Mouse (Mus musculus): ENCODE measurements around the gene Gm3415. TPM values are rescaled to one million over a fixed set of nuclear protein-coding genes. Genes with fewer than 3 reads are reported as not detected.
"Not testable (repeated sequence)": the region's sequence is repeated elsewhere in the genome, so short reads cannot be mapped to it uniquely, and the experiment has no call there.

The Gm3415 gene
- polyA plus RNA-seq (2012; fragmentation: generic; extraction: Trizol): not detected
- long read RNA-seq, experiment 1: 0 reads
- long read RNA-seq, experiment 2: 0 reads

GRCm38 (mm10) chr5:146555836-146556235 lies at the start of gene Gm3415:
TSS of gene Gm3415 (plus strand) at chr5:146556136.
- H3K4me3 ChIP-seq (ENCODE audit: insufficient read depth, poor library complexity, severe bottlenecking); H3ac ChIP-seq (ENCODE audit: control insufficient read depth, insufficient read length, low read depth); H3K36me3 ChIP-seq (ENCODE audit: control insufficient read depth, insufficient read depth); H3K27me3 ChIP-seq (ENCODE audit: control insufficient read depth, insufficient read depth, insufficient read length); H3K79me2 ChIP-seq (ENCODE audit: control insufficient read depth, insufficient read depth); H3K79me3 ChIP-seq (ENCODE audit: low read depth): not testable (repeated sequence)

GRCm38 (mm10) chr5:146513823-146514222 lies 42.1 kb upstream of the Gm3415 start, which contains the start of gene Gm3402:
TSS of gene Gm3402 (plus strand) at chr5:146514123.
- H3ac ChIP-seq (ENCODE audit: control insufficient read depth, insufficient read length, low read depth); H3K4me3 ChIP-seq (ENCODE audit: insufficient read depth, poor library complexity, severe bottlenecking); H3K36me3 ChIP-seq (ENCODE audit: control insufficient read depth, insufficient read depth); H3K79me3 ChIP-seq (ENCODE audit: low read depth); H3K79me2 ChIP-seq (ENCODE audit: control insufficient read depth, insufficient read depth); H3K27me3 ChIP-seq (ENCODE audit: control insufficient read depth, insufficient read depth, insufficient read length): not testable (repeated sequence)

- H3K79me3 ChIP-seq (ENCODE audit: low read depth); H3K27me3 ChIP-seq (ENCODE audit: control insufficient read depth, insufficient read depth, insufficient read length); H3K36me3 ChIP-seq (ENCODE audit: control insufficient read depth, insufficient read depth); H3ac ChIP-seq (ENCODE audit: control insufficient read depth, insufficient read length, low read depth); H3K79me2 ChIP-seq (ENCODE audit: control insufficient read depth, insufficient read depth); H3K4me3 ChIP-seq (ENCODE audit: insufficient read depth, poor library complexity, severe bottlenecking): not testable (repeated sequence)
Observed at GRCm38 (mm10) chr5:146525501-146525900, 30.4 kb upstream of the Gm3415 start, which contains the start of gene Gm3404. TSS of gene Gm3404 (plus strand) at chr5:146525801.

- H3K79me2 ChIP-seq (ENCODE audit: control insufficient read depth, insufficient read depth); H3K4me3 ChIP-seq (ENCODE audit: insufficient read depth, poor library complexity, severe bottlenecking); H3K79me3 ChIP-seq (ENCODE audit: low read depth); H3K27me3 ChIP-seq (ENCODE audit: control insufficient read depth, insufficient read depth, insufficient read length); H3ac ChIP-seq (ENCODE audit: control insufficient read depth, insufficient read length, low read depth); H3K36me3 ChIP-seq (ENCODE audit: control insufficient read depth, insufficient read depth): not testable (repeated sequence)
Observed at GRCm38 (mm10) chr5:146537347-146537746, 18.6 kb upstream of the Gm3415 start, which contains the start of gene Gm3409. TSS of gene Gm3409 (plus strand) at chr5:146537647.

GRCm38 (mm10) chr5:146564259-146564658 lies 8.3 kb downstream of the Gm3415 start:
- H3K36me3 ChIP-seq (ENCODE audit: control insufficient read depth, insufficient read depth): no peaks in the 10 kb centered on the region
- H3ac ChIP-seq (ENCODE audit: control insufficient read depth, insufficient read length, low read depth): no peak overlapping the region
- no peak for TF ChIP-seq CTCF (IDR thresholded peaks at IDR 0.05; ENCODE audit: control insufficient read depth, insufficient read depth, insufficient read length)
- no peak for TF ChIP-seq CEBPB (IDR thresholded peaks at IDR 0.05; ENCODE audit: low read depth)
- no peak for TF ChIP-seq FOSL1 (IDR thresholded peaks at IDR 0.05; ENCODE audit: insufficient read depth, low read length, poor library complexity, severe bottlenecking)
- TF ChIP-seq MYOD1 (IDR thresholded peaks at IDR 0.05; ENCODE audit: control insufficient read depth, insufficient read length, low read depth): no peak
- TF ChIP-seq USF1 (IDR thresholded peaks at IDR 0.05; ENCODE audit: low read depth): no peak
- H3K4me3 ChIP-seq (ENCODE audit: insufficient read depth, poor library complexity, severe bottlenecking): no peak overlapping the region
- H3K79me3 ChIP-seq (ENCODE audit: low read depth): no peaks in the 10 kb centered on the region
- no peaks in the 10 kb centered on the region for H3K79me2 ChIP-seq (ENCODE audit: control insufficient read depth, insufficient read depth)
- no peaks in the 10 kb centered on the region for H3K27me3 ChIP-seq (ENCODE audit: control insufficient read depth, insufficient read depth, insufficient read length)

- TF ChIP-seq MAX (IDR thresholded peaks at IDR 0.05) (no peak), MYOG (IDR thresholded peaks at IDR 0.05; ENCODE audit: control insufficient read depth, extremely low read depth, insufficient read length) (no peak), FOSL1 (IDR thresholded peaks at IDR 0.05; ENCODE audit: insufficient read depth, low read length, poor library complexity, severe bottlenecking) (no peak), CTCF (IDR thresholded peaks at IDR 0.05; ENCODE audit: control insufficient read depth, insufficient read depth, insufficient read length) (no peak)
- Histone ChIP-seq H3K4me3 (ENCODE audit: insufficient read depth, poor library complexity, severe bottlenecking) (no peak overlapping the region), H3K36me3 (ENCODE audit: control insufficient read depth, insufficient read depth) (no peaks in the 10 kb centered on the region), H3K27me3 (ENCODE audit: control insufficient read depth, insufficient read depth, insufficient read length) (no peaks in the 10 kb centered on the region), H3K79me3 (ENCODE audit: low read depth) (no peaks in the 10 kb centered on the region), H3K79me2 (ENCODE audit: control insufficient read depth, insufficient read depth) (no peaks in the 10 kb centered on the region), H3ac (ENCODE audit: control insufficient read depth, insufficient read length, low read depth) (no peak overlapping the region)
Observed at GRCm38 (mm10) chr5:146567054-146567453, 11.1 kb downstream of the Gm3415 start.

- H3K79me2 ChIP-seq (ENCODE audit: control insufficient read depth, insufficient read depth); H3ac ChIP-seq (ENCODE audit: control insufficient read depth, insufficient read length, low read depth); H3K27me3 ChIP-seq (ENCODE audit: control insufficient read depth, insufficient read depth, insufficient read length); H3K79me3 ChIP-seq (ENCODE audit: low read depth); H3K4me3 ChIP-seq (ENCODE audit: insufficient read depth, poor library complexity, severe bottlenecking); H3K36me3 ChIP-seq (ENCODE audit: control insufficient read depth, insufficient read depth): not testable (repeated sequence)
Observed at GRCm38 (mm10) chr5:146570179-146570578, 14.2 kb downstream of the Gm3415 start.

- not testable (repeated sequence) for H3K27me3 ChIP-seq (ENCODE audit: control insufficient read depth, insufficient read depth, insufficient read length); H3ac ChIP-seq (ENCODE audit: control insufficient read depth, insufficient read length, low read depth); H3K79me2 ChIP-seq (ENCODE audit: control insufficient read depth, insufficient read depth); H3K36me3 ChIP-seq (ENCODE audit: control insufficient read depth, insufficient read depth); H3K79me3 ChIP-seq (ENCODE audit: low read depth); H3K4me3 ChIP-seq (ENCODE audit: insufficient read depth, poor library complexity, severe bottlenecking)
Observed at GRCm38 (mm10) chr5:146571830-146572734, 16.1 kb downstream of the Gm3415 start.

- not testable (repeated sequence) for H3K4me3 ChIP-seq (ENCODE audit: insufficient read depth, poor library complexity, severe bottlenecking); H3ac ChIP-seq (ENCODE audit: control insufficient read depth, insufficient read length, low read depth)
Observed at GRCm38 (mm10) chr5:146572735-146573042, 16.8 kb downstream of the Gm3415 start.

More at GRCm38 (mm10) chr5:146572735-146573042, 16.8 kb downstream of the Gm3415 start:
- H3K27me3 ChIP-seq (ENCODE audit: control insufficient read depth, insufficient read depth, insufficient read length); H3K79me2 ChIP-seq (ENCODE audit: control insufficient read depth, insufficient read depth); H3K36me3 ChIP-seq (ENCODE audit: control insufficient read depth, insufficient read depth); H3K79me3 ChIP-seq (ENCODE audit: low read depth): not testable (repeated sequence)
